Mouse (Mus musculus) liver, postnatal 0 days (tissue): ENCODE measurements around the gene Gm1123. TPM values are rescaled to one million over a fixed set of nuclear protein-coding genes. Genes with fewer than 3 reads are reported as not detected.

Experiments used
- ATAC-seq: fragments of 200-750 bp; cut with Nextera tagmentation; 2 replicates; pipeline ENCODE4 v1.8.0; 2017; ENCODE audit warnings: mild to moderate bottlenecking, moderate library complexity
- DNase-seq: peaks from one replicate; pipeline ENCODE4 v3.0.0-alpha.2; 2016
- H3K27ac ChIP-seq: fragments of 300-500 bp; sonication (generic); 2 replicates; pipeline ENCODE4 v1.5.1; 2014; ENCODE audit warnings: antibody characterized with exemption, moderate library complexity, mild to moderate bottlenecking, low read depth
- H3K27me3 ChIP-seq: fragments of 300-500 bp; sonication (generic); 2 replicates; pipeline ENCODE4 v1.6.1; 2014; ENCODE audit warnings: low read length, control low read depth, mixed read lengths; ENCODE audit not compliant: insufficient read depth
- H3K36me3 ChIP-seq: fragments of 300-500 bp; sonication (generic); replicated peaks from 2 replicates; pipeline ENCODE4 v1.6.1; 2014; ENCODE audit warnings: mild to moderate bottlenecking, control low read depth, low read length, moderate library complexity, mixed read lengths; ENCODE audit not compliant: insufficient read depth
- H3K4me1 ChIP-seq: fragments of 300-500 bp; sonication (generic); 2 replicates; pipeline ENCODE4 v1.6.1; 2014; ENCODE audit warnings: antibody characterized with exemption, mild to moderate bottlenecking, control low read depth; ENCODE audit not compliant: insufficient read depth
- H3K4me2 ChIP-seq: fragments of 300-500 bp; sonication (generic); 2 replicates; pipeline ENCODE4 v1.6.1; 2014; ENCODE audit warnings: low read depth, mild to moderate bottlenecking, low read length, moderate library complexity, mixed read lengths
- H3K4me3 ChIP-seq: fragments of 300-500 bp; sonication (generic); 2 replicates; pipeline ENCODE4 v1.5.1; 2014; ENCODE audit warnings: low read depth, low read length
- H3K9ac ChIP-seq: fragments of 300-500 bp; sonication (generic); replicated peaks from 2 replicates; pipeline ENCODE4 v1.6.1; 2014; ENCODE audit warnings: mild to moderate bottlenecking, moderate library complexity
- H3K9me3 ChIP-seq: fragments of 300-500 bp; sonication (generic); 2 replicates; pipeline ENCODE4 v1.6.1; 2016; ENCODE audit warnings: mild to moderate bottlenecking, control low read depth, low read length, mixed read lengths
- CTCF ChIP-seq: sonication (generic); IDR thresholded peaks from 2 replicates; pipeline ENCODE4 v1.5.1; 2016; ENCODE audit warnings: antibody characterized with exemption, low read depth
- EP300 ChIP-seq: IDR thresholded peaks from 2 replicates; pipeline ENCODE4 v1.6.1; 2016; ENCODE audit warnings: antibody characterized with exemption, low read depth, mild to moderate bottlenecking
- WGBS: fragments of 180-500 bp; shearing (Covaris S2); extraction: QIAGEN DNeasy Blood & Tissue Kit; methylation state at CpG from one replicate; pipeline ENCODE4 v1.1.7; 2014; ENCODE audit not compliant: insufficient replicate concordance; 5-methylcytosine and 5-hydroxymethylcytosine counted together
- polyA plus RNA-seq: library from polyadenylated mRNA; unstranded; fragments of >200 nt; fragmentation: Nextera tagmentation; extraction: Ambion mirVana; gene quantifications from 2 replicates; pipeline ENCODE4 v1.2.1, GENCODE M21; 2015

The Gm1123 gene
- polyA plus RNA-seq, 1 experiment from 2014 or later = not detected

DNA sequence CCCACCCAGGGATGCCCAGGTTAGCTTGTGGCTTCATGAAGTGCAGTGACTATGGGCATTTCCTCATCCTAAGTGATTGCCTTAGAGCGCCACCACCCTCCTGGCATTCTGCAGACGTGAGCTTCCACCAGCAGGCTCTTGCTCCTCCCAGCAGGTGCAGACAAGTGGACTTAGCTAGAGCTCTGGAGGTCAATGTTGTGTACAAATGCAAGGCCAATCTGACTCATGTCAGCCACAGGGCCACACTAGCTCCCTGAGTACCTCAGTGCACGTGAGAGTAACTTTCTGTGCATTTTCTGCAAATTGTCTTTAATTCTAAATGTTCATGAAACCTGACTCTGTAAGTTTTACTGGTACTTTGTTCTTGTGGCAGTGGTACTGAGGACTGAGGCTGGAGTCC, 19.2 kb downstream of the Gm1123 start:
- ATAC-seq (no peak), DNase-seq (no peak)
- no peak overlapping the region for H3K4me2 ChIP-seq
- H3K4me3 ChIP-seq = no peak overlapping the region
- H3K9me3 ChIP-seq = no peaks in the 10 kb centered on the region
- H3K27ac ChIP-seq = no peak overlapping the region
- no peaks in the 10 kb centered on the region for H3K27me3 ChIP-seq
- WGBS = 70% methylated on average over 3 of the region's 3 CpGs
- TF ChIP-seq EP300 = no peak
- no peak for TF ChIP-seq CTCF
- no peak overlapping the region for H3K9ac ChIP-seq
- no peaks in the 10 kb centered on the region for H3K36me3 ChIP-seq
- no peaks in the 10 kb centered on the region for H3K4me1 ChIP-seq

- 64% methylated on average over 3 of the region's 3 CpGs for WGBS
- TF ChIP-seq EP300 (no peak), CTCF (no peak)
- Histone ChIP-seq H3K4me2 (no peak overlapping the region), H3K4me1 (no peaks in the 10 kb centered on the region), H3K27ac (no peak overlapping the region), H3K36me3 (no peaks in the 10 kb centered on the region), H3K9me3 (no peaks in the 10 kb centered on the region), H3K4me3 (no peak overlapping the region), H3K9ac (no peak overlapping the region), H3K27me3 (no peaks in the 10 kb centered on the region)
- DNase-seq (no peak), ATAC-seq (no peak)
These were observed 25.7 kb downstream of the Gm1123 start for GRCm38 (mm10) chr9:99009898-99010199.

DNA sequence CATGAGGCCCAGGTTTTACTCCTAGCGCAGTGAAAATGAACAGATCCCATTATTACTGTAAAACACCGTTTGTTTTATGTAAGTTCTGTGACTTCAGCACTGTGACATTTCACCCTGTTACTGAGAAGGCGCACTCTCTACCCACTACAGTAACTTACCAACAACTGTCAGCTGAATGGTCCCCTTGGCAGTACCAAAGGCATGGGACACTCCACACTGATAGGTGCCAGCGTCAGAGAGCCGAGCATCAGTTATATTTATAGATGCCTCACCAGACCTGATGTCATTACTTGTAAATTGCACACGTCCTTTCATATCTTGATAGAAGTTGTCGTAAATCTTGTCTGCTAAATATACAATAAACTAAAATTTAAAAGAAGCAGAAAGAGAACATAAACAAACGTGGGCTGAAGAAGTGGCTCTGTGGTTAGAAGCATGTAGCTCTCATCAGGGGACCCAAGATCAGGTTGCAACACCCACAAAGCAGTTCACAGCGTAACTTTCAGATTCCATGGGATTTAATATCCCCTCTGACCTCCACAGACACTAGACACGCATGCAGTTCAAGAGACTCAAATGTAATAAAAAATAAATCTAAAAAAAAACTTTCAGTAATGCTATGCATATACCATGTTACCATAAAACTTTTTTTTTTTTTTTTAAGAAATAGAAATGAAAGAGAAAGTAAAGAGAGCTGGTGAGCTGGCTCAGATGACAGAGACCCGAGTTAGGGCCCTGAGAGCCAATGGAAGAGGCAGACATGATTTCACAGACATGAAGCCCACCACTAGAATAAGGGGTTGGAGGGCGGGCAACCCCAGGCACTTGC, 26.2 kb downstream of the Gm1123 start:
- H3K27me3 ChIP-seq = no peaks in the 10 kb centered on the region
- no peak for ATAC-seq
- WGBS = 68% methylated on average over 12 of the region's 12 CpGs
- no peak for TF ChIP-seq EP300
- no peak for TF ChIP-seq CTCF
- H3K9me3 ChIP-seq = no peaks in the 10 kb centered on the region
- H3K27ac ChIP-seq = no peak overlapping the region
- no peak overlapping the region for H3K9ac ChIP-seq
- H3K4me2 ChIP-seq = no peak overlapping the region
- H3K4me1 ChIP-seq = no peaks in the 10 kb centered on the region
- DNase-seq = no peak
- H3K36me3 ChIP-seq = no peaks in the 10 kb centered on the region
- H3K4me3 ChIP-seq = no peak overlapping the region

- H3K9me3 ChIP-seq = no peaks in the 10 kb centered on the region
- WGBS = 73% methylated on average over 6 of the region's 6 CpGs
- no peak overlapping the region for H3K4me3 ChIP-seq
- H3K36me3 ChIP-seq = 0 out of 2 replicates have a peak, but pooled peaks cover 10% of the 10 kb centered on the region
- no peak for TF ChIP-seq CTCF
- no peak for TF ChIP-seq EP300
- H3K9ac ChIP-seq = no peak overlapping the region
- H3K27ac ChIP-seq = no peak overlapping the region
- H3K27me3 ChIP-seq = no peaks in the 10 kb centered on the region
- H3K4me2 ChIP-seq = no peak overlapping the region
- no peak for DNase-seq
- no peaks in the 10 kb centered on the region for H3K4me1 ChIP-seq
- ATAC-seq = no peak
These were observed 34.2 kb downstream of the Gm1123 start for GRCm38 (mm10) chr9:99001326-99001725.

DNA sequence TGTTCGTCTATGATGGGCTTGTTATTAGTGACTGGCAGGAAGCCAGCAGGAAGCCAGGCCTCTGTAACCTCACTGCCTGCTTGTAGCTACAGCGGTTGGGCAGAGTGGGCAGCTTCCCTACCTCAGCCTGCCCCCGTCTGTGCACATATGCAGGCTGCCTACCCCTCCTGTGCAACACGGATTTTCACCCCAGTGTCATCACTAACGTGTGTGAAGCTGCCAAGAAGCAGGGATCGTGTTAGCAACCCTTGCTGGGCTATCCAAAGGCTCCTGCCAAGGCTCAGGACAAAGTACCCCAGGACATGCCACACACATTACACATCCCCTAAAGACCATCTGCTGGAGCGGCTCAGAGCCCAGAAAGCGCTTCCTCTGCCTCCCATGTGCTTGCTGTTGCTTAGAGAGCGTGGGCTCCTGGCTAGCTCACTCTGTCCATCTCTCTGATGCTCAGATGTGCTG, 35.6 kb downstream of the Gm1123 start:
- no peak overlapping the region for H3K9ac ChIP-seq
- no peaks in the 10 kb centered on the region for H3K4me1 ChIP-seq
- H3K27ac ChIP-seq = no peak overlapping the region
- DNase-seq (no peak), ATAC-seq (no peak)
- H3K4me3 ChIP-seq = no peak overlapping the region
- H3K36me3 ChIP-seq = 0 out of 2 replicates have a peak, but pooled peaks cover 10% of the 10 kb centered on the region
- H3K27me3 ChIP-seq = no peaks in the 10 kb centered on the region
- WGBS = 51% methylated on average over 9 of the region's 9 CpGs
- no peaks in the 10 kb centered on the region for H3K9me3 ChIP-seq
- no peak for TF ChIP-seq CTCF
- no peak for TF ChIP-seq EP300
- no peak overlapping the region for H3K4me2 ChIP-seq

GRCm38 (mm10) chr9:98994103-98994502, 41.4 kb downstream of the Gm1123 start:
- 91% methylated on average over 4 of the region's 4 CpGs for WGBS
- Histone ChIP-seq H3K9me3 (no peaks in the 10 kb centered on the region), H3K36me3 (peaks cover 10% of the 10 kb centered on the region), H3K4me3 (no peak overlapping the region), H3K4me2 (no peak overlapping the region), H3K27ac (no peak overlapping the region), H3K27me3 (no peaks in the 10 kb centered on the region), H3K9ac (no peak overlapping the region), H3K4me1 (no peaks in the 10 kb centered on the region)
- DNase-seq (no peak), ATAC-seq (no peak)
- TF ChIP-seq EP300 (no peak), CTCF (no peak)
